Mouse (Mus musculus): ENCODE results near the gene Jpt1.
"Not testable (repeated sequence)": the region's sequence is repeated elsewhere in the genome, so short reads cannot be mapped to it uniquely, and the experiment has no call there.

The Jpt1 gene

DNA sequence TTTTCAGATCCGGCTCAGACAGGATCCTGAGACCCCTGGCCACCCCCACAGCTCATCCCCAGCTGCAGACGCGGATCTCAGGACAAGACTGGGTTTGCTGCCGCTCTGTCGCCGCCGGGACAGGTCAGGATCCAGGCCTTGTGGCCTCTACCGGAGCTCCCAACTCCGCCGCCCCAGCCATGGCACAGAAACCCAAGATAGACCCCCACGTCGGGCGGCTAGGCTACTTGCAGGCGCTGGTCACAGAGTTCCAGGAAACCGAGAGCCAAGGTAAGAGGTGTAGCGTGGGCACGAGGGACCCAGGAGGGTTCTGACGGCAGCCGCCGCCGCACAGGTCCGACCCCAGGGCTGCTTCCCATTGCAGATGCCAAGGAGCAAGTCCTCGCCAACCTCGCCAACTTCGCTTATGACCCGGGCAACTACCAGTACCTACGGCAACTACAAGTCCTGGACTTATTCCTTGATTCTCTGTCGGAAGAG, 38.4 kb downstream of the Jpt1 start:
- no peak for DNase-seq (ENCODE audit: low spot score in 2 of 2)

DNA sequence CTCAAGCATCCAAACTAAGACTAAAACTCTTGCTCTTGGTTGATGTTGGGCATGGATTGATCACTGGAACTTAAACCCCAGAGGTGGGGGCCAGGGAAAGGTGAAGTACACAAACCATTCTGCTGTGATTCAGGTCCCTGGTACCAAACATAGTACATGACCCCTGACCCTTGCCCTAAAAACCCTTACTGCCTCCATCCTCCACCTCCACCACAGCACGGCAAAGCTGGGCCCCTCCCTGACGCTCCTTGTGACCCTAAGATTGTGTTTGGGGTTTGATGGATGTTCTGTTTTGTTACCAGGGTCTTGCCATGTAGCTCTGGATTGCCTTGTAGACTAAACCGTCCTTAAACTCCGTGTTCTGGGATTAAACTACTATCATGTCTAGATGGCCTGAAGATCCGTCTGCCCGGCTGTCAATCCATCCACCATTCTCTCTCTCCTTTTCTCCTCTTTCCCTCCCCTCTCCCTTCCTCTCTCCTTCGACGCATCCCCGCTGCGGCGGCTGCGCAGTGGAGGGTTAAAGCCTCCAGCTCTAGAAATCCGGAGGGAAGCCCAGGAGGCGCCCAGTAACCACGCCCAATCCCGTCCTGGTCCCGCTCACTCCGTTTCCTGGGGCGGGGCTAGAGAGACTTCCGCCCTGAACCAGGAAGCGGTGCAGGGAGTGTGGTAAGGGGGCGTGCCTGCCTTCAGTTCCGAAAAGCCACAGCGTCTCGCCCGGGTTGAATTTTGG, 39.0 kb downstream of the Jpt1 start, which contains the start of gene Armc7:
Gene Armc7, plus strand, starts transcription at position 643 of the 733 bp plus-strand sequence.
- DNase-seq (ENCODE audit: low spot score in 2 of 2), result peak; percentile 87 to 94

GRCm38 (mm10) chr11:115473626-115474275, 40.4 kb downstream of the Jpt1 start:
- peak; percentile 94 to 98 for DNase-seq (ENCODE audit: low spot score in 2 of 2)

DNA sequence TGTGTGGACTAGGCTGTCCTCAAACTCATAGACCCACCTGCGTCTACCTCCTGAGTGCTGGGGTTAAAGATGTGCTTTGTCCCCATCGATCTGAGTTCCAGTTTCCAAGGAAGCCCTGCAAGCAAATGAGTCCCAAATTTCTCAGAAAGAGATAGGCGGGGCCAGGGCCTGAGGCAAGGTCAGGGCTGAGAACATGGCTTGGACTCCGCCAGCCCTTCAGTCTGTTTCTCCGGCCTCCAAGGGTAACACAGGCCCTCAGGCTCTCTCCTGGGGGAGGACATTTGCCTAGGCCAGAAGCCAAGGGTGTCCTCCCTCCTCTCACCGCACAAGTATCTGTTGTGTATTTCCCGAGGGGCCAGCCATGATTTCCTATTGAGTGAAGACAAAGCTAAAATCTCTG, 42.0 kb downstream of the Jpt1 start:
- DNase-seq (ENCODE audit: low spot score in 2 of 2), result no peak

DNA sequence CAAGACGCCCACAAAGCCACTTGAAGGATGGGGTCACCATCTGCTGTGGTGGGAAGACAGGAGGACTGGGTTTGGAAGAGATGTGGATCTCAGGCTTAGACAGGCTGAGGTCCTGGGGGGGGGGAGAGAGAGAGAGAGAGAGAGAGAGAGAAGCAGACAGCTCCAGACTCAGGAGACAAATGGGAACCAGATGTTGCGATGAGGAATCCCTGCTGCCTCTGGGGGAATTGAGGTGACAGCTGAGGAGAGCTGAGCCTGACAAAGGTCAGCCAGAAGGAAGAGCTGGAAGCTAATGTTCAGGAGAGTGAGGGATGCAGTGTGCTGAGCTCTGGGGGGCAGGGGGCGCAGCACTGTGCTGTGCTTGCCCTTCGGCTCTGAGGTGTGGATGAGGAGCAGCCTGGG, 47.0 kb downstream of the Jpt1 start:
- DNase-seq (ENCODE audit: low spot score in 2 of 2), result no peak

- DNase-seq (ENCODE audit: low spot score in 2 of 2), result no peak
Measured at GRCm38 (mm10) chr11:115464851-115465250, 49.3 kb downstream of the Jpt1 start.

DNA sequence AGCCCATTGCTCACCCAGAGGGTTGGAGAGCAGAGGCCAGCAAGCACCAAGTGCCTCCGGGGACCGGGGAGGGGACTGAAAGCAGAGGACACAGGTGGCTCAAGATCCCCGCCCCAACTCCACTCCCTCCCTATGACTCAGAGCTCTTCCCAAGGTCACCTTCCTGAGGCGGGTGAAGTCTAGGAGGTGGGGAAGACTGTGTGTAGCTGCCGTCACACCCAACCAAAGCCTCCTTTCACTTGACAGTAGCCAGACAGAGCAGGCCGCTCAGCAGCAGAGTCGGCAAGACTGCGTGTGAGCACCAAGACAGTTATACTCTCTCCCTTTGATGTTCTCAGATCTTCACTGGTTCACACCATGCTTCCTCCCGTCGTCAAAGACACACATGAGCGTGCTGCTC, 50.8 kb downstream of the Jpt1 start:
- no peak for DNase-seq (ENCODE audit: low spot score in 2 of 2)

GRCm38 (mm10) chr11:115462243-115462891, 51.8 kb downstream of the Jpt1 start, which contains the start of gene Slc16a5:
Gene Slc16a5, plus strand, starts transcription at chr11:115462474.
- DNase-seq (ENCODE audit: low spot score in 2 of 2), result no peak

GRCm38 (mm10) chr11:115461846-115462242, 52.3 kb downstream of the Jpt1 start:
- DNase-seq (ENCODE audit: low spot score in 2 of 2), result no peak

- DNase-seq (ENCODE audit: low spot score in 2 of 2), result no peak
Measured at GRCm38 (mm10) chr11:115460976-115461375, 53.2 kb downstream of the Jpt1 start.

DNA sequence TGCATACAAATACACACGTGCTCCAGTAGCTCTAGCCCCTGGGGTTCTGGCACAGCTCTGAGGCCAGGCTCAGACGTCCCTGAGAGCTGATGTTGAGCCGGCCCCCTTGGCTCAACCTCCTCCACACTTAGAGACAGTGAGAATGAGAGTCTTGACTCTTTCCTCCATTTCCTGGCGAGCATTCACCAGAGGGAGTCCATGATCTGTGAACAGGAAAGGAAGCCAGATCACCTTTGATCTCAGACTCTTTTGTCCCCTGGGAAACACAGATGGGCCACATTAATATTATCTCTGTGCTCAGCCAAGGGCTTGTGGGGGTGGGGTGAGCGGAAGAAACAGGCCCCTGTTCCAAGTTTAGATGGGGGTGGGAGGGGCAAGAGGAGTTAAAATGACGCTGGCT, 56.8 kb downstream of the Jpt1 start:
- no peak for DNase-seq (ENCODE audit: low spot score in 2 of 2)

DNA sequence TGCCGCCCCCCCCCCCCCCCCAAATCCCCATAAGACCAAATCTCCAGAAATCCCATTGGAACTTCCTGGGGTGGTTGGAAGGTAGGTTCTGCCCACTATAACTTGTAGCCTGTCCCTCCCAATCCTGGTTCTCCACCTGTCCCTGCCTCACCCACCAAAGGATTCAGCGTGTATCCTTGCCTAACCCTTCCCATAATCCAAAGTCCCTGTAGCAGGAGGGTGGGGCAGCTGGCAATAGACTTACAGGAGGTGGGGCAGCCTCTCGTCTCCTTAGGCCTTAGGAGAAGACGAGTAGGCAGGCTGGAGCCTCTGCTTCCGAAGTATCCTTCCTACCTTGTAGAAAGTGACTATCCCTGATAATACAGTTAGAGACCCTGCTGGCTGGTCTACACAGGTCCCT, 58.0 kb downstream of the Jpt1 start:
- DNase-seq (ENCODE audit: low spot score in 2 of 2), result no peak

- DNase-seq (ENCODE audit: low spot score in 2 of 2), result no peak
Measured at GRCm38 (mm10) chr11:115455619-115456018, 58.6 kb downstream of the Jpt1 start.

DNA sequence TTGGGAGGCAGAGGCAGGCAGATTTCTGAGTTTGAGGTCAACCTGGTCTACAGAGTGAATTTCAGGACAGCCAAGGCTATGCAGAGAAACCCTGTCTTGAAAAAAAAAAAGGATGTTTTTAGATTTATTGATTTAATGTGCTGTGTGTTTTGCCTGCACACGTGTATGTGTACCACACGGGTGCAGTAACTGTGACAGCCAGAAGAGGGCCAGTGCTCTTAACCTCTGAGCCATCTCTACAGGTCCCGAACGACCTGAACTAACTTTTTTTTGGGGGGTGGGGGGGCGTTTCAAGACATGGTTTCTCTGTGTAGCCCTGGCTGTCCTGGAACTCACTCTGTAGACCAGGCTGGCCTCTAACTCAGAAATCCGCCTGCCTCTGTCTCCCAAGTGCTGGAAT, 59.4 kb downstream of the Jpt1 start:
- not testable (repeated sequence) for DNase-seq (ENCODE audit: low spot score in 2 of 2)

GRCm38 (mm10) chr11:115453306-115453705, 60.9 kb downstream of the Jpt1 start:
- DNase-seq (ENCODE audit: low spot score in 2 of 2), result no peak

DNA sequence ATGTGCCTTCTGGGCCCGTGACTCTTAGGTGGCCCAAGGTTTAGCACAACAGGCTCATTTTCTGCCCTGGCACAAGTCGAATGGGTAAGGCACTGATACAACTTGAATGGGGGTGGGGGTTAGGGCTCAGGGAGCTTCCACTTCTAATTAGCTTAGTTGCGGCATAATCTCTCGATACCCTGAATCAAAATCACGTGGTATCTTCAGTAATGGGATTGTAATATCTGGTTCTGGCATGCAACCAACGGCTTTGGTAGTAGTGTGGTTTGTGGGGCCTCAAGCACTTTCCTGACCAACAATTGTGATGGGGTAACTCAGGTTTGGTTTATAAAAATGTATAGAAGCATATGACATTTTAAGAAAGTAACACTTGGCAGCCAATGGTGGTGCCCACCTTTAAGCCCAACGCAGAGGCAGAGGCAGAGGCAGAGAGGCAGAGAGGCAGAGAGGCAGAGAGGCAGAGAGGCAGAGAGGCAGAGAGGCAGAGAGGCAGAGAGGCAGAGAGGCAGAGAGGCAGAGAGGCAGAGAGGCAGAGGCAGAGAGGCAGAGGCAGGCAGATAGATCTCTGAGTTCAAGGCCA, 61.8 kb downstream of the Jpt1 start:
- DNase-seq (ENCODE audit: low spot score in 2 of 2), result no peak

GRCm38 (mm10) chr11:115451781-115452241, 62.4 kb downstream of the Jpt1 start:
- DNase-seq (ENCODE audit: low spot score in 2 of 2), result no peak

DNA sequence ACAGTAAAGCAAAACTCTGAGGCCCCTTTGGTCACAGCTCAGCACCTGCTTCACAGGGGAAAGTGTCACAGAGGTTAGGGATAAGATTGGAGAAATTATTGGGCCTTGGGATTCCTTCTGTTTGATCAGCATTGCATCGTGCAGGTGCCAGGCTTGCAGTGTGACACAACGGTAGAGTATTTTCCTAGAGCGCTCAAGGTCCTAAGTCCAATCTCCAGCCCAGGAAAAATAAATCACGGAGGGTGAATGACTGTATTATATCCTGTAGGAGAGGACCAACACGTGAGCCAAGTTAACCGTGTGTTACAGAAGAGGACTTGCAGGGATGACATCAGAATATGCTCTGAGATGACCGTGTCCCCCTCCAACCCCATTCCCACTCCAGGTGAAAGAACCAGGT, 64.0 kb downstream of the Jpt1 start:
- no peak for DNase-seq (ENCODE audit: low spot score in 2 of 2)

GRCm38 (mm10) chr11:115448998-115449397, 65.2 kb downstream of the Jpt1 start:
- DNase-seq (ENCODE audit: low spot score in 2 of 2), result no peak

DNA sequence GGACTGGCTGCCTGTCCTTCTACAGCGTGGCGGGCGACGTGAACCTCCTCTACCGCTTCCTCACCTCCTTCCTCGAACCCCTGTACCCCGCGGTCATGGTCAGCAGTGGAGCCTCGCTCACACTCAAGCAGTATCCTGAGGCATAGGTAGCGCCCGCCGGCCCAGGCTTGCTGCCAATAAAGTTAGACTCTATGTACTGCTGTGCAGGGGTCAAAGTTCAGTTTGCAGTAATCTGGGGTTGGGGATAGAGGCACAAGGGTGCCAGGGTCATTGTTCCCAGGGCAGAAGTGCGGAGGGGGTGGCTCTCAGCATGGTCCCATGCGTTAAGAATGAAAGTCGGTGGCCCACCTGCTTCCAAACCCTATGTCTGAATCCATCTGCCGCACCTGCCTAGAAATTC, 66.1 kb downstream of the Jpt1 start:
- no peak for DNase-seq (ENCODE audit: low spot score in 2 of 2)
